In the genomic region with DNA sequence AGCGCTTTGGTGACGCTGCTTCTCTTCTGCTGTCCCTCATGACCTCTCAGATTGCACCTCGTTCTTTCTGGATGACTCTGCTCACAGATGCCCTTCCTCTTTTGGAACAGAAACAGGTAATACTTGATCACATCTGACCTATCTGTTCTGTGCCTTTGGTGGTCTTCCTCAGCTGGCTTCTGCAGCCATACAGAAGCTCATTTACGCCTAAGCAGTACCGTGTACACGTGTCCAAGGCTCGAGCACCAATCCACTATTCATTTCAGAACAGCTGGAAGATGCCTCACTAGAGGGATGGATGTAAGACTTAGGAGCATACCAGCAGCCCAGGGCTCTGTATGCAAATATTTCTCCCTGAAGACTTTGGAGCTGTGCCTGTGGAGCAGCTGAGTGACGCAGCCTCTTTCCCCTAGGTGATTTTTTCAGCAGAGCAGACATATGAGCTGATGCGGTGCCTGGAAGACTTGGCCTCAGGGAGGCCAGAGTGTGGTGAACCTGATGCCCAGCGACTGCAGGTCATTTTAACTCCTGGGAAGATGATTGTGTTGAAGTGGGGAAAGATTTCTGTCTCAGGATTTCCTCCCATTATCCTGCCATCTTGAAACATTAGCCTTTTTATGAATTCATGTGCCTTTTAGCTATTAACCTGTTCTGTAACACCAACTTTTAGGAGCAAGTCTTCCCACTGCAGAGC, we compare ENCODE assay signal across 14 mouse cellular contexts.
"Had no signal": no experiment of that assay in that cellular context is flagged by ENCODE, and none has a peak within 500 bp of the region (broad histone marks: within the 10 kb centered on the region; RNA-seq: fewer than 3 reads in every experiment).

No protein-coding gene starts in this region.

- H3K27ac ChIP-seq: left cerebral cortex, adult 2 months; limb, embryonic 10.5 days; liver, embryonic 15.5 days; midbrain, embryonic 13.5 days; neural tube, embryonic 12.5 days had no signal

- H3K4me3 ChIP-seq: left cerebral cortex, adult 2 months; limb, embryonic 10.5 days; liver, embryonic 15.5 days; midbrain, embryonic 13.5 days; neural tube, embryonic 12.5 days had no signal

- DNase-seq: kidney, postnatal 10 days; kidney, postnatal 4 days; lung, adult 2 months; lung, postnatal 36 days; right cerebral cortex, postnatal 14 days; thymus, adult 2 months; thymus, postnatal 25 days had no signal

- H3K27me3 ChIP-seq: liver, embryonic 15.5 days; midbrain, embryonic 13.5 days; neural tube, embryonic 12.5 days had no signal

- H3K4me1 ChIP-seq: limb, embryonic 10.5 days; liver, embryonic 15.5 days; midbrain, embryonic 13.5 days; neural tube, embryonic 12.5 days had no signal

- H3K9me3 ChIP-seq: limb, embryonic 10.5 days; liver, embryonic 15.5 days; midbrain, embryonic 13.5 days; neural tube, embryonic 12.5 days had no signal

- ATAC-seq: lung, postnatal 0 days; midbrain, embryonic 13.5 days had no signal

- H3K4me2 ChIP-seq: liver, embryonic 11.5 days; liver, embryonic 15.5 days; midbrain, embryonic 13.5 days; neural tube, embryonic 12.5 days had no signal

- H3K9ac ChIP-seq: liver, embryonic 15.5 days; midbrain, embryonic 13.5 days; neural tube, embryonic 12.5 days had no signal
